Mouse (Mus musculus) liver, postnatal 0 days (tissue): ENCODE measurements at regions not wholly inside any gene's neighbourhood (a gene's known extent, or its start where the extent isn't known, plus 50 kb on each side); places are given as distances from the start of the nearest gene placed in this dataset.

Experiments used
- ATAC-seq: fragments of 200-750 bp; cut with Nextera tagmentation; 2 replicates; pipeline ENCODE4 v1.8.0; 2017; ENCODE audit warnings: mild to moderate bottlenecking, moderate library complexity
- DNase-seq: peaks from one replicate; pipeline ENCODE4 v3.0.0-alpha.2; 2016
- H3K27ac ChIP-seq: fragments of 300-500 bp; sonication (generic); 2 replicates; pipeline ENCODE4 v1.5.1; 2014; ENCODE audit warnings: antibody characterized with exemption, moderate library complexity, mild to moderate bottlenecking, low read depth
- H3K27me3 ChIP-seq: fragments of 300-500 bp; sonication (generic); 2 replicates; pipeline ENCODE4 v1.6.1; 2014; ENCODE audit warnings: low read length, control low read depth, mixed read lengths; ENCODE audit not compliant: insufficient read depth
- H3K36me3 ChIP-seq: fragments of 300-500 bp; sonication (generic); replicated peaks from 2 replicates; pipeline ENCODE4 v1.6.1; 2014; ENCODE audit warnings: mild to moderate bottlenecking, control low read depth, low read length, moderate library complexity, mixed read lengths; ENCODE audit not compliant: insufficient read depth
- H3K4me1 ChIP-seq: fragments of 300-500 bp; sonication (generic); 2 replicates; pipeline ENCODE4 v1.6.1; 2014; ENCODE audit warnings: antibody characterized with exemption, mild to moderate bottlenecking, control low read depth; ENCODE audit not compliant: insufficient read depth
- H3K4me2 ChIP-seq: fragments of 300-500 bp; sonication (generic); 2 replicates; pipeline ENCODE4 v1.6.1; 2014; ENCODE audit warnings: low read depth, mild to moderate bottlenecking, low read length, moderate library complexity, mixed read lengths
- H3K4me3 ChIP-seq: fragments of 300-500 bp; sonication (generic); 2 replicates; pipeline ENCODE4 v1.5.1; 2014; ENCODE audit warnings: low read depth, low read length
- H3K9ac ChIP-seq: fragments of 300-500 bp; sonication (generic); replicated peaks from 2 replicates; pipeline ENCODE4 v1.6.1; 2014; ENCODE audit warnings: mild to moderate bottlenecking, moderate library complexity
- H3K9me3 ChIP-seq: fragments of 300-500 bp; sonication (generic); 2 replicates; pipeline ENCODE4 v1.6.1; 2016; ENCODE audit warnings: mild to moderate bottlenecking, control low read depth, low read length, mixed read lengths
- CTCF ChIP-seq: sonication (generic); IDR thresholded peaks from 2 replicates; pipeline ENCODE4 v1.5.1; 2016; ENCODE audit warnings: antibody characterized with exemption, low read depth
- EP300 ChIP-seq: IDR thresholded peaks from 2 replicates; pipeline ENCODE4 v1.6.1; 2016; ENCODE audit warnings: antibody characterized with exemption, low read depth, mild to moderate bottlenecking
- WGBS: fragments of 180-500 bp; shearing (Covaris S2); extraction: QIAGEN DNeasy Blood & Tissue Kit; methylation state at CpG from one replicate; pipeline ENCODE4 v1.1.7; 2014; ENCODE audit not compliant: insufficient replicate concordance; 5-methylcytosine and 5-hydroxymethylcytosine counted together

DNA sequence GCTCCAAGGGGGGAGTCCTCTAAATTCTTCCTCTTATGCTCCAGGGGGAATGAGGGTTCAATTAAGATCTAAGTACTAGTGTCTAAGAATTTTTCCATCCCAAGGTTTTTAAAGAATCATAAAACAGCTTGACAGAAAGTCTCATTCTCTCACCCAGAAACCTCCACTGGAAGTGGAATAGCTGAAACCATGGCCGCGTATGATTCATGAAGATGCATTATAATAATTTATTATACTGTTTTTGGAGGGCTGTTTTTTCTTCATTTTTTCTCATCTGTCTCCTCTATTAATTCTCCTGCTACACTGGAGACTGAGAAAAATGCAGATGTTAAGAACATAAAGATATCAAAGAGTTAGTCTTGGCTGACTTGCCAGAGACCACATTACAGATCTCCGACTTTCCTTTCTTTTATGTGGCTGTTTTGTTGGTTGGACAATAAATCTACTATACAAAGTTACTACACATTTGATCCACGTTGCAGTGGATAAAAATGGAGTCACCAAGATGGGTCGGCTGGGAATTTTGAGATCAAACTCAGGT lies 242.2 kb downstream of the Npr3 start:
- no peak overlapping the region for H3K4me2 ChIP-seq
- H3K4me1 ChIP-seq = no peaks in the 10 kb centered on the region
- 75% methylated on average over 5 of the region's 5 CpGs for WGBS
- H3K9ac ChIP-seq = no peak overlapping the region
- no peak for DNase-seq
- H3K4me3 ChIP-seq = no peak overlapping the region
- no peaks in the 10 kb centered on the region for H3K27me3 ChIP-seq
- no peak for ATAC-seq
- H3K9me3 ChIP-seq = no peaks in the 10 kb centered on the region
- TF ChIP-seq CTCF = no peak
- TF ChIP-seq EP300 = no peak
- H3K36me3 ChIP-seq = no peaks in the 10 kb centered on the region
- H3K27ac ChIP-seq = no peak overlapping the region

DNA sequence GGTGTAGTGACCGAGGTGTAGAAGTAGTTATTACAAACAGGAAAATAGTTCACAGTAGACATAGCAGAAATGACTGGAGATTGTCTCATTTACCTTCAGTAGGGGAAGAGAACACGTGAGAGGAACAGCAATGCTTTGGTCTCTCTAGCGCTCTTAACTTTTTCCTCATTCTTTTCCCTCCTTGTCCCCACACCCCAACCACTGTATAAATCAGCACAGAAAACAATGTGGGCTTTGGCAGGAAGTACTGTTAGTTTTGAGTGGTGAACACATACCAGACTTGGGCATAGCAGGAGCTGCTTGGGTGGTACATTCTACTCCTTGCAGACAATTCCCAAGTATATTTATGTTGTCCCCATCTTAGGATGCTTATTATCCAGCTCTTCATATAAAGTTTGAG lies 251.9 kb downstream of the Npr3 start:
- no peak overlapping the region for H3K4me3 ChIP-seq
- H3K27me3 ChIP-seq = no peaks in the 10 kb centered on the region
- H3K36me3 ChIP-seq = no peaks in the 10 kb centered on the region
- H3K4me2 ChIP-seq = no peak overlapping the region
- ATAC-seq = no peak
- no peak for DNase-seq
- H3K9ac ChIP-seq = no peak overlapping the region
- H3K27ac ChIP-seq = no peak overlapping the region
- whole genome bisulfite sequencing = 52% methylated on average over 3 of the region's 3 CpGs
- H3K9me3 ChIP-seq = no peaks in the 10 kb centered on the region
- TF ChIP-seq CTCF = no peak
- no peak for TF ChIP-seq EP300
- H3K4me1 ChIP-seq = no peaks in the 10 kb centered on the region

DNA sequence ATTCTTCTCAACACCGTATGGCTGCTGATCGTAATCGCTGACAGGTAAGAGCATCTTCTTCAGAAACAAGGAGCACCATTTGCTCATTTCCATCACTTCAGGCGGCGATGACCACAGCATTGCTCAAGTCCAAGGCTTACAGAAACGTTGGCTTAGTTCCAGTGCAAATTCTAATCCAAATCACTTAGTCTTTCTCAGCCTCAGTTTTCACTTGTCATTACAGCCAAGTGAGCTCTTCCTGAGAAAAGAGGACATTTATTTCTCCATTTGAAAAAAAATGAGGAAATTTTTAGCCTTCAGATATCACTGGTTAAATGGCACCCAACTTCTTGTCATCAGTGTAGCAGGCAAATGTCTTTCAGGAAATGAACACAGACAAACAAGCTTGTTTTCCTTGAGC lies 246.8 kb upstream of the Tars start:
- no peak for ATAC-seq
- 76% methylated on average over 6 of the region's 6 CpGs for WGBS

DNA sequence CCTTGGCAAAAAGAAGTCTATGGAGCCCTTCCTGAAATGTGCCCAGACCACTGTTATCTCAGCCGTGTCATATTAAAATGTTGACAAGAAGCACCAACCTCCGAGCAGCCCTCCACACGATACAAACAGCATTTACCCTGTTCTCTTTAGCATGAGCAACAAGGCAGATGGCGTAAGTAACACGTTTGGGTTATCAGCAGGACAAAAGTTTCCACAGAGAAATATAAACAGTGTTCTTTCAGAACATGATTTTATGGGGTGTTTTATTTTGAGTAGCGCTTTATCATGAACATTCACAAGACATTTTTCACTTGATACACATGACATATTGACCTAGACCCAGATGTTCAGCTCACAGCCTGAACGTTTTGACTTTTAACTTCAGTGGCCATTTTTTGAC lies 245.3 kb upstream of the Tars start:
- ATAC-seq = no peak
- Histone ChIP-seq H3K27me3 (no peaks in the 10 kb centered on the region), H3K36me3 (no peaks in the 10 kb centered on the region), H3K4me1 (no peaks in the 10 kb centered on the region), H3K9me3 (no peaks in the 10 kb centered on the region), H3K4me2 (no peak overlapping the region), H3K27ac (no peak overlapping the region), H3K4me3 (no peak overlapping the region), H3K9ac (no peak overlapping the region)
- no peak for TF ChIP-seq CTCF
- TF ChIP-seq EP300 = 0 out of 2 replicates have a peak, but pooled peaks have one; percentile 35
- WGBS = 71% methylated on average over 7 of the region's 7 CpGs
- no peak for DNase-seq

More for the DNA sequence above, 246.8 kb upstream of the Tars start:
- no peaks in the 10 kb centered on the region for H3K27me3 ChIP-seq
- no peaks in the 10 kb centered on the region for H3K4me1 ChIP-seq
- H3K4me2 ChIP-seq = no peak overlapping the region
- H3K9ac ChIP-seq = no peak overlapping the region
- TF ChIP-seq EP300 = no peak
- no peak for TF ChIP-seq CTCF
- DNase-seq = no peak
- H3K9me3 ChIP-seq = no peaks in the 10 kb centered on the region
- H3K4me3 ChIP-seq = no peak overlapping the region
- H3K27ac ChIP-seq = no peak overlapping the region
- no peaks in the 10 kb centered on the region for H3K36me3 ChIP-seq

DNA sequence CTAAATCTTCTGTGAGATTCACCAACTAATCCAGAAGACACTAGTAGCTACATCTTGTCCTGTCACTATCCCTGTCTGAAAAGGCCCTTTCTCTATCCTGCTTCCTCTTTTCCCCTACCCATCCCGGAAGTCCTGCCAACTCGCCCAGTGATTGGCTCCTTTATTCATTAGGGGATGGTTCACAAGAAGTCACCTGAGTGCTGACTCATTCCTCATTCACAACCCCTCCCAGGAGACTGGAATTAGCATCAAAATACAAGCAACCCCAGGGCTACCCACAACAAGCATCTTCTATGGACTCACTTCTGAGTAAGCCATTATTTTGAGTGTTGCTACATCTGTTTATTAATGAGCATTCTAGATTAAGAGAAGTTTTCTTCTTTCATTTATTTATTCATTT lies 231.2 kb upstream of the Tars start:
- no peak overlapping the region for H3K27ac ChIP-seq
- 59% methylated on average over 2 of the region's 2 CpGs for whole genome bisulfite sequencing
- H3K36me3 ChIP-seq = no peaks in the 10 kb centered on the region
- no peak overlapping the region for H3K4me2 ChIP-seq
- H3K4me3 ChIP-seq = no peak overlapping the region
- ATAC-seq (no peak), DNase-seq (no peak)
- TF ChIP-seq CTCF (no peak), EP300 (no peak)
- no peaks in the 10 kb centered on the region for H3K4me1 ChIP-seq
- no peaks in the 10 kb centered on the region for H3K27me3 ChIP-seq
- H3K9ac ChIP-seq = no peak overlapping the region
- no peaks in the 10 kb centered on the region for H3K9me3 ChIP-seq

DNA sequence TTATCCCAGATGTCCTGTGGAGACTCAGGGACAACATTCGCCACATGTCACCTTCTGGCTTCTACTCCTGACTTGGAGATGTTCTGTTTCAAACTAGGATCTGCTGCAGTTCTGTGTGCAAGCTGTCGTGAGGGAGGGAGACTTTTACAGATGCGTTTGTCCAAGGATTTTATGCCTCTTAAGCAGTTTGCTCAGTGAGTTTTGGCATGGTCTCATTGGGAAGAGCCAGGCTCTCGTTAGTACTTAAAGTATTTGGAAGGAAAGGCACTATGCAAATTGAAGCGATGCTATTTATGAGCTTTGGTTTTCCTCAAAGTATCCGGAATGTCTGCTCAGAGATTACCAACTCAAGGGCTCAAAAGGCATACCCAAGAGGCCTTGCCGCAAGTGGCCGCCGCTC lies 227.0 kb upstream of the Tars start:
- Histone ChIP-seq H3K4me3 (no peak overlapping the region), H3K27ac (no peak overlapping the region), H3K36me3 (no peaks in the 10 kb centered on the region), H3K4me1 (no peaks in the 10 kb centered on the region), H3K9ac (no peak overlapping the region), H3K4me2 (no peak overlapping the region), H3K27me3 (no peaks in the 10 kb centered on the region), H3K9me3 (no peaks in the 10 kb centered on the region)
- TF ChIP-seq EP300 (no peak), CTCF (no peak)
- DNase-seq (no peak), ATAC-seq (no peak)
- 66% methylated on average over 9 of the region's 9 CpGs for WGBS

DNA sequence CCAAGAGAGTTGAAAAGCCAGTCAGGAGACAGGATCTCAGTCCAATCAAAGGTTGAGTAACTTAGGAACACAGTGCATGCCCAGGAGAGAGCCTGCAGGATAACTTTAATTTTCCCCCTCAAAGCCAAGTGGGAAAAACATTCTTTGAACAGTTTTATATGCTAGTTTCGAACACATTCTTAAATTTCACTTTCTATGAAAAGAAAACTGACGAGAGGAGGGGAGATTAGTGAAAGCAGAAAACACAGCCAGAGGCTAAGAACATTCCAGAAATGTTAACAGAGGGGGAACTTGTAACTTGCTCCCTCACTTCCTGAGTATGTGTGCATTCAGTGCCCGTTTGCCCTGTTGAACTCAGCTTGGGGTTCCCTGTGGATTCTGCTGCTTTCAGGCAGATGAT lies 213.0 kb upstream of the Tars start:
- DNase-seq (no peak), ATAC-seq (no peak)
- Histone ChIP-seq H3K4me2 (no peak overlapping the region), H3K4me3 (no peak overlapping the region), H3K9me3 (no peaks in the 10 kb centered on the region), H3K4me1 (no peaks in the 10 kb centered on the region), H3K27me3 (no peaks in the 10 kb centered on the region), H3K9ac (no peak overlapping the region), H3K27ac (no peak overlapping the region), H3K36me3 (no peaks in the 10 kb centered on the region)
- TF ChIP-seq EP300 (no peak), CTCF (no peak)
- WGBS = 39% methylated on average over 3 of the region's 3 CpGs
